Mouse (Mus musculus): ENCODE results near the gene Aurkb. TPM values are rescaled to one million over a fixed set of nuclear protein-coding genes. Genes with fewer than 3 reads are reported as not detected.

Aurkb gene
- polyA plus RNA-seq, 1 experiment from 2014 or later, result 163 TPM

- H3K4me3 ChIP-seq (replicated peaks), result peak within 1 kb of the TSS; percentile 60
- no peaks in the 10 kb centered on the region for H3K27me3 ChIP-seq
- peaks cover 27% of the 10 kb centered on the region for H3K4me1 ChIP-seq
- peak within 1 kb of the TSS; percentile 78 for H3K4me2 ChIP-seq
- peak within 1 kb of the TSS; percentile 87 for H3K27ac ChIP-seq
- WGBS, result 4% methylated on average over 38 of the region's 38 CpGs
- 0 out of 2 replicates have a peak, but pooled peaks cover under 1% of the 10 kb centered on the region for H3K36me3 ChIP-seq (replicated peaks)
- peak; percentile 97 for ATAC-seq (ENCODE audit: low FRiP score)
- H3K9ac ChIP-seq, result peak within 1 kb of the TSS; percentile 72
- H3K9me3 ChIP-seq, result no peaks in the 10 kb centered on the region
Measured at GRCm38 (mm10) chr11:69015644-69016441, 29.6 kb upstream of the Aurkb start, which contains the start of gene Ctc1. Ctc1 (plus strand) TSS chr11:69015911.

DNA sequence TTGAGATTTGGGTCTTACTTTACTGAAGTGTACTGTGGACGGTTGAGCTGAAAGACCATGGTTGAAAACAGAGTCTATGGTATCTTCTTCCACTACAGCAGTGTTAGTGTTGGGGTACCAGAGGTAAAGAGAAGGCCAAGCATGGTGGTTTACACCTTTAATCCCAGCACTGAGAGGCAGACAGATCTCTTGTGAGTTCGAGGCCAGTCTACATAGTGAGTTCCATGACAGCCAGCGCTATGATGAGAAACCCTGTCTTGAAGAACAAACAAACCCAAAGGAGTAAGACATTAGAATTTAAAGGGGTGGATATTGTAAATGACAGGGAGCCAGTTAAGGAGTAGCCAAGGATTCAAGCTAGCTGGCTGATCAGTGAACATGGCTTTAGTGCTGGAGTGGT is 28.7 kb upstream of the Aurkb start:
- Histone ChIP-seq H3K27ac (peak overlapping the region; percentile 87; the same call in 1 of the 2 replicates), H3K36me3 (replicated peaks) (peaks cover 8% of the 10 kb centered on the region)
- ATAC-seq (ENCODE audit: low FRiP score), result no peak

DNA sequence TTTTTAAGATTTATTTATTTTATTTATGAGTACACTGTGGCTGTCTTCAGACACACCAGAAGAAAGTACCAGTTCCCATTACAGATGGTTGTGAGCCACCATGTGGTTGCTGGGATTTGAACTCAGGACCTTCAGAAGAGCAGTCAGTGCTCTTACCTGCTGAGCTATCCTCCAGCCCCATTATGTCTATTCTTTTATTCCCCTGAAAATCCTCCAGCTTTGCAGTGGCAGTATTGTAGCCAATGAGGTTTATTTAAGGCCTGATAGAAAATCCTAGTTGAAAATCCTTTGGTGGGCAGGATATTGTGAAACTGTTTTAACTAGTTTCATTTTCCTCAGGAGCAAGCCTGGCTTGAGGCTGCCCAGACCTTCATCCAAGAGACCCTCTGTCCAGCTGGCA is 24.8 kb upstream of the Aurkb start:
- H3K9me3 ChIP-seq, result no peaks in the 10 kb centered on the region
- H3K4me1 ChIP-seq, result peaks cover 12% of the 10 kb centered on the region
- no peak overlapping the region for H3K4me2 ChIP-seq
- H3K27ac ChIP-seq, result no peak overlapping the region
- H3K27me3 ChIP-seq, result no peaks in the 10 kb centered on the region
- no peak overlapping the region for H3K4me3 ChIP-seq (replicated peaks)
- no peak overlapping the region for H3K9ac ChIP-seq
- H3K36me3 ChIP-seq (replicated peaks), result peaks cover 47% of the 10 kb centered on the region
- no peak for ATAC-seq (ENCODE audit: low FRiP score)

More for the DNA sequence above, 28.7 kb upstream of the Aurkb start:
- Histone ChIP-seq H3K9me3 (no peaks in the 10 kb centered on the region), H3K4me2 (peak overlapping the region; percentile 78), H3K4me3 (replicated peaks) (peak overlapping the region; percentile 60), H3K27me3 (no peaks in the 10 kb centered on the region), H3K9ac (peak overlapping the region; percentile 72), H3K4me1 (peaks cover 19% of the 10 kb centered on the region)
- WGBS, result 72% methylated on average over 3 of the region's 3 CpGs

DNA sequence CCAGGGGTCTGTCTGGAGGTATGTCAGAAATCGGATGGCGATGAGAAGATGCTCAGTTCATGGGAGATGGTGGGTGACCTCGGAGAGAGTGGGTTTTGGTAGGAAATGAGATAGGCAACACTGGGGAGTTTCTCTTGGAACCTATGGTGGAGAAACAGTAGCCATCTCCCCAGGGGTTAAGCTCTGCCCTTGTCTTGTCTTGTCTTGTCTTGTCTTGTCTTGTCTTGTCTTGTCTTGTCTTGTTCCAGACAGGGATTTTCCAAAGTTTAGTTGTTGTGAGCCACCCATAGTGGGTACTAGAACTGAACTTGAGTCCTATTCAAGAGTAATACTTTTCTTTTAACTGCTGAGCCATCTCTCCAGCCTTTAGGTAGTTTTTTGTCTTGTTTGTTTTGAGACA is 18.9 kb upstream of the Aurkb start:
- Histone ChIP-seq H3K27me3 (no peaks in the 10 kb centered on the region), H3K9me3 (no peaks in the 10 kb centered on the region), H3K4me1 (no peaks in the 10 kb centered on the region), H3K27ac (no peak overlapping the region), H3K4me2 (no peak overlapping the region), H3K9ac (no peak overlapping the region), H3K36me3 (replicated peaks) (peaks cover 100% of the 10 kb centered on the region), H3K4me3 (replicated peaks) (no peak overlapping the region)
- WGBS, result 96% methylated on average over 3 of the region's 3 CpGs
- ATAC-seq (ENCODE audit: low FRiP score), result no peak

- no peak overlapping the region for H3K27ac ChIP-seq
- ATAC-seq (ENCODE audit: low FRiP score), result no peak
- H3K36me3 ChIP-seq (replicated peaks), result peaks cover 99% of the 10 kb centered on the region
- WGBS, result 53% methylated on average over 2 of the region's 2 CpGs
- H3K4me2 ChIP-seq, result no peak overlapping the region
- H3K27me3 ChIP-seq, result no peaks in the 10 kb centered on the region
- no peak overlapping the region for H3K4me3 ChIP-seq (replicated peaks)
- no peaks in the 10 kb centered on the region for H3K4me1 ChIP-seq
- no peaks in the 10 kb centered on the region for H3K9me3 ChIP-seq
- H3K9ac ChIP-seq, result no peak overlapping the region
Measured at GRCm38 (mm10) chr11:69028805-69029204, 16.6 kb upstream of the Aurkb start.

DNA sequence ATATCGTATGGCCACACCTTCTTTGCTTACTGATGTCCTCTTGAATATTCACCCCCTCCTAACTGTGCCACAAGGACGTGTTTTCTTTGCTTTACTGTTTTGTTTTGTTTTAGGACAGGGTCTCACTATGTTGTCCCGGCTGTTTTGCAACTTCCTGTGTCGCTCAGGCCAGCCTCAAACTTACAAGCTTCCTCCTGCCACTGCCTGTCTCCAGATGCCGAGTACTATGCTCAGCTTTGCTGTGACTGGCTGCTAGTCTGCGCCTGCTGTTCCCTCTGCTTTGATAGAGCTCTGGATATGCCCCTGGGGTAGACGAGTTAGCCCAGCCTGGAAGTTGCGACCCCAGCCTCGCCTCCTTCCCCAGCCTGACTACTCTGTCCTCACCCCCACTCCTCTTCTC is 11.9 kb upstream of the Aurkb start:
- peaks cover 74% of the 10 kb centered on the region for H3K36me3 ChIP-seq (replicated peaks)
- H3K4me1 ChIP-seq, result peaks cover 16% of the 10 kb centered on the region
- no peak for ATAC-seq (ENCODE audit: low FRiP score)
- WGBS, result 88% methylated on average over 9 of the region's 9 CpGs
- H3K4me3 ChIP-seq (replicated peaks), result no peak overlapping the region
- H3K27me3 ChIP-seq, result no peaks in the 10 kb centered on the region
- H3K27ac ChIP-seq, result no peak overlapping the region
- H3K9me3 ChIP-seq, result no peaks in the 10 kb centered on the region
- H3K4me2 ChIP-seq, result no peak overlapping the region
- no peak overlapping the region for H3K9ac ChIP-seq

- Histone ChIP-seq H3K36me3 (replicated peaks) (peaks cover 64% of the 10 kb centered on the region), H3K4me1 (peaks cover 26% of the 10 kb centered on the region), H3K4me3 (replicated peaks) (no peak overlapping the region), H3K27me3 (no peaks in the 10 kb centered on the region), H3K9me3 (no peaks in the 10 kb centered on the region), H3K4me2 (no peak overlapping the region), H3K27ac (no peak overlapping the region), H3K9ac (no peak overlapping the region)
- no peak for ATAC-seq (ENCODE audit: low FRiP score)
- WGBS, result 91% methylated on average over 3 of the region's 3 CpGs
Measured at GRCm38 (mm10) chr11:69034585-69034984, 10.9 kb upstream of the Aurkb start.

GRCm38 (mm10) chr11:69035411-69035810 is 10.0 kb upstream of the Aurkb start:
- ATAC-seq (ENCODE audit: low FRiP score), result no peak
- H3K9me3 ChIP-seq, result no peaks in the 10 kb centered on the region
- no peaks in the 10 kb centered on the region for H3K27me3 ChIP-seq
- WGBS, result 70% methylated on average over 9 of the region's 9 CpGs
- H3K9ac ChIP-seq, result no peak overlapping the region; the same call in 1 of the 2 replicates
- peak overlapping the region; percentile 55; the same call in 1 of the 2 replicates for H3K4me3 ChIP-seq (replicated peaks)
- H3K27ac ChIP-seq, result peak overlapping the region; percentile 79
- peak overlapping the region; percentile 53 for H3K4me2 ChIP-seq
- H3K36me3 ChIP-seq (replicated peaks), result peaks cover 56% of the 10 kb centered on the region
- H3K4me1 ChIP-seq, result peaks cover 28% of the 10 kb centered on the region

GRCm38 (mm10) chr11:69035849-69036248 is 9.6 kb upstream of the Aurkb start:
- no peak overlapping the region; the same call in 1 of the 2 replicates for H3K9ac ChIP-seq
- H3K27me3 ChIP-seq, result no peaks in the 10 kb centered on the region
- no peaks in the 10 kb centered on the region for H3K9me3 ChIP-seq
- peaks cover 28% of the 10 kb centered on the region for H3K4me1 ChIP-seq
- peak overlapping the region; percentile 55 for H3K4me3 ChIP-seq (replicated peaks)
- 4% methylated on average over 8 of the region's 8 CpGs for WGBS
- H3K36me3 ChIP-seq (replicated peaks), result peaks cover 51% of the 10 kb centered on the region
- peak overlapping the region; percentile 53 for H3K4me2 ChIP-seq
- ATAC-seq (ENCODE audit: low FRiP score), result peak; percentile 39
- H3K27ac ChIP-seq, result peak overlapping the region; percentile 79

DNA sequence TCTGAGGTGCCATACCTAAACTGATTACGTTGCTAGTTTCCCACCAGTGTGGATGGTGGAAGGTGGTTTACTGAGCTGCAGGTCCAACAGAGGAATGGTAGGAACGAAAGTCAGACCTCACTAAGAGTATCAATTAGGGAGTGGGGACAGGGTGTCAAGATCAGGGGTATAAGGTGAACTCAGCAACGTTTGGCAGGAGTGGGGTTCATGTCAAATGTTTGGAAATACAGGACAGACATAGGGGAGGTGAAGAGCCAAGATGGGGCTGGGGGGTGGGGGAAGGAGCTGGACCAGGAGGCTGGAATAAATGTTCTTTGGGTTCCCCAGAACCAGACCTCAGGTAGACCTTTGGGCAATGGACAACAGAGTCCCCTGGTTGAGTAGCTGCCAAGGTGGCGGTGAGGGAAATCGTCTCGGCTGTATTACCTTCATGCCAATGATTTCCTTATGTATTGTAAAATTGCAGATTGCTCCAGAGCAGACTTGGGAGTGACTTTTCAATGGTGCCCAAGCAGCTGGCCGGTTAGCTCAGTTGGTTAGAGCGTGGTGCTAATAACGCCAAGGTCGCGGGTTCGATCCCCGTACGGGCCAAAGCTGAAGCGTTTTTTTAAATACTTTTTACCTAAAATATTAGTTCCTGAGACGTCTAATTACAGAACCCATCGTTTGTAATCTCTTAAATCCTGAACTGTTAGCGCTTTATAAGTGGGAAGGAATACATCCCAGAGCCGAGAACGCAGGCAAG is 8.8 kb upstream of the Aurkb start:
- Histone ChIP-seq H3K9ac (peak overlapping the region; percentile 57), H3K4me1 (peaks cover 28% of the 10 kb centered on the region), H3K27me3 (no peaks in the 10 kb centered on the region), H3K27ac (peak overlapping the region; percentile 84), H3K36me3 (replicated peaks) (peaks cover 43% of the 10 kb centered on the region), H3K9me3 (no peaks in the 10 kb centered on the region), H3K4me2 (peak overlapping the region; percentile 53), H3K4me3 (replicated peaks) (peak overlapping the region; percentile 55)
- WGBS, result 11% methylated on average over 20 of the region's 20 CpGs
- no peak for ATAC-seq (ENCODE audit: low FRiP score)

DNA sequence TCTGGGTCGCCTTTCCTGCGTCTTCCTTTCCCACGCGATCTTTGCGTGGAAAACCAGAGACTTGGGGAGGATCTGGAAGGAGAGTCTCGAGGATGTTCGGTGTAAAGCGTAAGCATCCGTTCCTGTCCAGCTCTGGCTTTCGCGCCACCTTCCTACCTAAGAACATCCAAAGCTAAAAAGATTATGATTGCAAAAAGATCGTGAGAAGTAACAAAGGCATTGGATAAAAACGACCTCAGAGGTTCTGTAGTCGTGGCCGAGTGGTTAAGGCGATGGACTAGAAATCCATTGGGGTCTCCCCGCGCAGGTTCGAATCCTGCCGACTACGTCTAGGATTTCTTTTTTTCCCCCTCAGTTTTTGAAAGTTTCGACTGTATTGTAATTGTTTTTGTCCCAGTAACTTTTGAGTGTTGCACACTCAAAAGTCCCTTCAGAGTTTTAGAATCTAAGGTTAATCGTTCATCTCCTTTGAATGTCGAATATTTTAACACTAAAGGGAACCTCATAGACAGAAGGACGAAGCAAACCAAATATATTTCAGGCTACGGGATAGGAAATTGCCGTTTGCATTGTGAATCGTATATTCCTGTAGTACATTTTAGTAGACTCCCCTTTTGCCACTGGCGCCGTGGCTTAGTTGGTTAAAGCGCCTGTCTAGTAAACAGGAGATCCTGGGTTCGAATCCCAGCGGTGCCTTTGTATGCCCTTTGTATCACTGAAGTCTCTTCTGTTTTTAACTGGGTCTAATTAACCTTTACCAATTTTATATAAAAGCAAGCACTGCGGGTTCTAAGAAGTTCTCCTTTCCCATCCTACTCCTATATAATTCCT is 8.0 kb upstream of the Aurkb start:
- peak overlapping the region; percentile 84 for H3K27ac ChIP-seq

DNA sequence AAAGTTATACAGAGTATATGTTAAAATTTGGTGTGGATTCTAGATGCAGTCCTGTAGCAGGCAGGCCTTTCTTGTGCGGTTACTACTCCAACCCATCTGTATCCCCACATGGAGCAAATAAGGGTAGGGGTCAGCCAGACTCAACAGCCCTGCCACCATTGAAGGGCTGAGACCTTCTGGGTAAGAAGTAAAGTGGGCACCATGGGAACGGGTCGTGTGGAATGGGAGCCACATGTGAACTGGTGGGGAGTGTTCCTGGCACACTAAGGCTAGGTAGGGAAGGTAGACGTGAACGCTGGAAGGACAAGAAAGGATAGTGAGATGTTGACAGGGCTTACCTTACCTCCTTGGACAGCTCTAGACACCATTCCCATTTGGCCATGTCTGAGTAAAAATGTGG is 7.3 kb upstream of the Aurkb start:
- H3K4me1 ChIP-seq, result peaks cover 28% of the 10 kb centered on the region
- peaks cover 29% of the 10 kb centered on the region for H3K36me3 ChIP-seq (replicated peaks)
- no peak overlapping the region for H3K27ac ChIP-seq
- H3K27me3 ChIP-seq, result no peaks in the 10 kb centered on the region
- ATAC-seq (ENCODE audit: low FRiP score), result no peak
- no peak overlapping the region for H3K4me2 ChIP-seq
- H3K4me3 ChIP-seq (replicated peaks), result no peak overlapping the region; the same call in 1 of the 2 replicates
- 73% methylated on average over 5 of the region's 5 CpGs for WGBS
- no peaks in the 10 kb centered on the region for H3K9me3 ChIP-seq
- no peak overlapping the region for H3K9ac ChIP-seq

More for the DNA sequence above, 8.0 kb upstream of the Aurkb start:
- H3K4me2 ChIP-seq, result peak overlapping the region; percentile 53
- H3K36me3 ChIP-seq (replicated peaks), result peaks cover 37% of the 10 kb centered on the region
- under 1% methylated on average over 34 of the region's 34 CpGs for WGBS
- H3K4me3 ChIP-seq (replicated peaks), result peak overlapping the region; percentile 55
- no peaks in the 10 kb centered on the region for H3K27me3 ChIP-seq
- H3K9ac ChIP-seq, result peak overlapping the region; percentile 57
- peak; percentile 24; the same call in 1 of the 2 replicates for ATAC-seq (ENCODE audit: low FRiP score)
- peaks cover 28% of the 10 kb centered on the region for H3K4me1 ChIP-seq
- H3K9me3 ChIP-seq, result no peaks in the 10 kb centered on the region

Measured in forebrain, embryonic 12.5 days (tissue).